Mouse (Mus musculus): Measurements from ENCODE around the gene Cdrt4. TPM values are rescaled to one million over a fixed set of nuclear protein-coding genes. Genes with fewer than 3 reads are reported as not detected.

Gene Cdrt4
- polyA plus RNA-seq, 3 experiments from 2014 or later: not detected

DNA sequence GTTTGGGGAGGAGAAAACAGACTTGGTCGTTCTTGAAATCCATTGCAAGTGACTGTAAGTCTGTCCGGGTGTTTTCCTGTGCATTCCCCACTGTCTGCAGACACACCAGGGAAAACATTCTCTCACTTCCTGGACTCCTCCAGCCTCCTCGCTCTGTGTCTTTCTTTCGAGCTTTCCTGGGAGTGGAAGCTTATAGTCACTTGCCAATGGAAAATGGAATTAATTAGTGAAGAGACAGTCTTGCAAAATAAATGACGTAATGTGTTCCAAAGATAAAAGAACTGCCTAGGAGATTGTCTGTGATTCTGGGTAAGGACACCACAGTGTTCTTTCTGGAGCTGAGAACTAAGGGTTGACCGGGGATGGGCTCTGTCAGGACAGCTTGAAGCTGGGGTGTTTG, 7.5 kb upstream of the Cdrt4 start:
- ATAC-seq: no peak

DNA sequence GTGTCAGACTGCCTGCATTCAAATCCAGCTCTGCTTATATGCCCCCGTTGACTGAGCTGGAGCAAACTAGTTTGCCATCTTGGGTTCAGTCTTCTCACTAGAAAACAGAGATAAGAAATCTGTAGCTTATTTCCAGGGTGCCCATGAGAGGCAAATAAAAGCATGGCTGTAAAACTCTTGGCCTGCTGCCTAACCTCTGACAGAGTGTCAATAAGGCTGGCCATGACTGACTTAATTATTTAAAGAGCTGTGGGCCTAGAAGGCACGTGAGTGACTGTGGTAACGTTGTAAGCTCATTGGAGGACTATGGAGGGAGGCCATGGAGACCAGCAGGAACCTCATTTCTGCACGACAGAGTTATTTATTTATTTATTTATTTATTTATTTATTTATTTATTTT, 5.5 kb upstream of the Cdrt4 start:
- no peak for ATAC-seq

DNA sequence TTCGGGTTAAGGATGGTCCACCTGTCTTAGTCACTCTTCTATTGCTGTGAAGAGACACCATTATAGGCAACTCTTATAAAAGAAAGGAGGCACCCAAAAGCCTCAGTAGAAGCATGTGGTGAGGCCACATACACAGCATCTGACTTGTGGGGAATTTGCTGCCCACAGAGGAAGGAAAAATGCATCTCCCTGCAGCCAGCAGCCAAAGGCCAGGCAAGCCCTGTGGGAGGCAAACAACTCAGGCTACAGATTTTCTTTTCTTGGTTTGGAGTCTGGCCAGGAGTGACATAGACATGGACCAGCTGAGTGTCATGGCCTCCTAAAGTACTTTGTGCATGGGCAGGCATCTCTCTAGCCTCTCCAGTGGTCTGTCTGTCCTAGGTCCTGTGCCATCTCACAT, 1.4 kb upstream of the Cdrt4 start:
- no peak for ATAC-seq

DNA sequence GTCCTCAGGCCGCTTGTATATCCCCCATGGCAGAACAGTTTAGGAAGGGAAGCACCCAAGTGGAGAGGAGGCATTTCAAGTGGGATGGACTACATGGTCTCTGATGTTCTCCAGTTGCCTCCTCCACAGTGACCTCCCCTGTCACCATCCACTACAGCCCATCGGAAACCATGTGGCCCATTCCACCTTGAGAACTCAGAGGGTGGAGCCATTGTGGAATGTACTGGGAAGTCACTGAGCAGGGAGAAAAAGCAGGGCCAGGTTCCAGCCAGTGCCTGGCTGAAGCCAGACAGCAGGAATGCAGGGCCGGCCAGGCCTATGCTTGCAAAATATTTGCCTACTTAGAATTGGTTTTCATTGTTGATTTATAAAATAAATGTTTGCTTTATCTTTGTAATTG, 3.8 kb downstream of the Cdrt4 start:
- ATAC-seq: no peak

DNA sequence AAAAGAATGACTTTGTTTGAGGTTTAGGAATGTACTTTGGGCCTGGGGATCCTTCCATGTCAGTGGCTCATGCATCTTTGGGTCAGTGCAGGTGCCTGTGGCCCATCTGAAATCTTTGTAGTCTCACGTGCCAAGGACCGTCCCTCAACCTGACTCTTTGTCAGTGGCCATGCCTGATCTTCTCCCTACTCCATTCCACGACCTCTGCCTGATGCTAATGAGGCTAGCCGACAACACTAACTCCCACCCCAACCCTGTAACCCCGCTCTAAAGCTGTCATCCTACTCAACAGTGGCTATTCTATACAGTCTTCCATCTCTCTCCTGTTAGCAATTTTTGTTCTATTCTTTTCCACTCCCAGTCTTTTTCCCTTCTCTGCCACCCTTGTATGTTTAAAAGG, 4.2 kb downstream of the Cdrt4 start:
- ATAC-seq: no peak

DNA sequence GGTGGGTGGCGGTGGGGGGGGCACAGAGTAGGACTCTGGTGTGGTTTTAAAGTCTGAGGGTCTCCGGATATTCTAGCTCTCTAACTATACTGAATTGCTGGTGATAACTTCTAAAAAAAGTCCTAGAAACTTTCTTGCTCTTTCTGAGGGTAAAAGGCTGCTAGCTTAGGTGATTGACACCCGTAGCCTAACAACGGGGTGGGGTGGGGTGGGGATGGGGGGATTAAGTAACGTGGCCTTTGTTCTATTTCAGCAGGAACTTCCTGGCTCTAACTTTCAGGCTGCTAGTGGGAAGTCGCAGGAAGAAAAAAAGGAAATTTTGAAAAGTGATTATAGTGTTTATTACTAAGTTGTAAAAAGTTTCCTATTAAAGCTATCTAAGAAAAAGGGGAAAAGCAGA, 4.8 kb downstream of the Cdrt4 start:
- ATAC-seq: no peak

DNA sequence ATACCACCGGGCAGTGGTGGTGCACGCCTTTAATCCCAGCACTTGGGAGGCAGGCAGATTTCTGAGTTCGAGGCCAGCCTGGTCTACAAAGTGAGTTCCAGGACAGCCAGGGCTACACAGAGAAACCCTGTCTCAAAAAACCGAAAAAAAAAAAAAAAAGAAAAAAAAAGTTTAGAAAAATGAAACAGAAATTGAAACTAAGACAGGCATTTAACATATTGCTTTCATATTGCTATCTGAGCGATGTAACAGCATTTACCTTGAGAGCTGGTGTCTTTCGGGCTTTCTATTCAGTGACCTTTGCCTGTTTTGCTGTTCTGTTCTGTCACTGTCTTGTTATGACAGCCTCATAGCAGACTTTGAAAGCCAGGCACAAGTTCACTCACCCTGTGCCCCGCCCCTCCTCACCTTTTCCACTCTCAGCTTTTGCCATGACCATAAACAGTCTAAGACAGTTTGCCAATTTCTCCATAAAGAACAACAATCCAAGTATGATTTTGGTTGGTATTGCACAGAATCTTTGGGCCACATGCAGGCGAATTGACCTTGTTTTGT, 6.7 kb downstream of the Cdrt4 start:
- no peak for ATAC-seq

DNA sequence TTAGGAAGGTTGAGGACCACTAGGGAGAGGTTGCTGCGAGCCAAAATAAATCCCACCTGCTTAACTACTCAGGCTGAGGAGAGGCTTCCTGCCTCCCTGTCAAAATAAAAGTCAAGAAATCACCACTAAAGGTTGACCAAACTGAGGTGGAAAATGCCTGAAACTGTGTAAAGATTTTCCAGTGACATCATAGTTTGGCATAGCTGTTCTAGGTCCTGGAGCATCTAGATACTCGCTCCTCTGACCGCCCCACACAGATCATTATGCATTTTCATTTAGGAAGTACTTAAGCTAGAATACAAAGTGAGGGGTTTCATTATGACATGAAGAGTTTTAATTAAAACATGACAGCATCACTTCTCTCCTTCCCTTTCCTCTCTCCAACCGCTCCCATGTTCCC, 12.3 kb downstream of the Cdrt4 start:
- ATAC-seq: no peak

DNA sequence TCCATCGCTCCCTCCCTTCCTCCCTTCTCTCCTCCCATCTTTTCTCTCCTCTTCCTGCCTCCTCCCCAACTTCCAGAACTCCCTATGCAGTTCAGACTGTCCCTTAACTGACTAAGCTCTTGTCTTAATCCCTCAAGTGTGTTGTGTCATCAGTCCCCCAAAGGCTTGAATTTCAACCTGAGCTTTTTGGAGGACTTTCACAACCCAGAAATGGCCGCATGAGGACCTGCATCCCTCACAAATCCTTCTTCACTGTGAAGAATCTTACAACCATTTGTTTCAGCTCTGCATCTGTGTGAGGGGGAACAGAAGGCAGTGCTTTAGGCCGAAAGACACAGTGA, 15.4 kb downstream of the Cdrt4 start:
- no peak for ATAC-seq

DNA sequence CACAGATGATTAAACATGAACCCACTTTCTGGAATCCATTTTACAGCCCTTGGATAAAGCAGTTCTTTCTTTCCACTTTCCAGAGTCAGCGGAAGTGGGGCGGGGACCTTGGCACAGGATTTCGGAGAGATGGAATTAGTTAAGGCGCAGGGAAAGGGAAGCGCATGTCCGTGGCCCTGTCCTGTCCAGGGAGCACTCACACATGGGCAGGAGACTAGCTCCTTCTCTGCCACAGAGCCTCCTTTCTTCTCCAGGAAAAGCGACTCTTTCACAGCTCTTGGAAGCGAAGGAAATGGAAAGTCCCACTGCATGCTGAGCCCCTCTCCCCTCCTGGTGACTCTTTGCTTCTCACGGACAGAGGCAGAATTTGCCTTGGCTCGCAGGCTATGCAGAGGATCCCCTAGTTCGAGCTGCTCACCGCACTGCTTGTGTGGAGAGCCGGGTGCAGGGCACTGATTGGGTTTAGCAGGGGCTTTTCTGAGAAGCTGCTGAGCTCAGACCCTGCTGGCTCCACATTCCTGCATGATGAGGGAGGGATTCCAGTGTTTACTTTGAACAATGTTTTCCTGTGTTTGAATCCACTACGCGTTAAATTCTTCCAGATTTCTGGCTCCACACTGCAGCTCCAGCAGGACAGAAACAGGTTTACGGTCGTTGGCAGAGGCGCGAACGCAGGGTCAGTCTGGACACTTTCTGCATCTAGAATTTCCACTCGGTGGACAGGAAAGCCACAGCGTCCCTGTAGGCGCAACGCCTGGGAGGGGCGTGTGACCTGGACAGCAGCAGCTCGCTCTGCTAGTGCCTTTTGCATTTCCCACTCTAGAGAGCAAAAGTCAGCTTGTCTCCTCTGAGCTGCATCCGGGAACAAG, 16.0 kb downstream of the Cdrt4 start:
- ATAC-seq: no peak

DNA sequence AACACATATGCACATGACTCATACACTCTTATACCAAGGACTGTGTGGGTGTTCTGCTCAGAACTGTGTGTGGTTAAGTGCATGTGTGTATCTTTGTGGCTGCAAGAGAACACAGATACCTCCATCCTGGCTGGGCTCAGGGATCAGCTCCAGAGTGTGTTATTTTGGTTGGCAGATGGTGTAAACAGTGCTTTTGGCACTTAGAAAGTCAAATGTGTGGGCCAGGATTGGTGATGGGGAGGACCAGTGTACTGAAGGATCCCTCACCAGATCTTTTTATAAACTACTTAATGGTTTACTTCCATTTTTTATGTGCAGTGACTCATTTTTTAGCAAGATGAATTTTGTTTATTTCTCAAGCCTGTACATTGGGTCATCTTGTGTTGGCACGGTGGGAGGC, 26.2 kb downstream of the Cdrt4 start:
- no peak for ATAC-seq

DNA sequence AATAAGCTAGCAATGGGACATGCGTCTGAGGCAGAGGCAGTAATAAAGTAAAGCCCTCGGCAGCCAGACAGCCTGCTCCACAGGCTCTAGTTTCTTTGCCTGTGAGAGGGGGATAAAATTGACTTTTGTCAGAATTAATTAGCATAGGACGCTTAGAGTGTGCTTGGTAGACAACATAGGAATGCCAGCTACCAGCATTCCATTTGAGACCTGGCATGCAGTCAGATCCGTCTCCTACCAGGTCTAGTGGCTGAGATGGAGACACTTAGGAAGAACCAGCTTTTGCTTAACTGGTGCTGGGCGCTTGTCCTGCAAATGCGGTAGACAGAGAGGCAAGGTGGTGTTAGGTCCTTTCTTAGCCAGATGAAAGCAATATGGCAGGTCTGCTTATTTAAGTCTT, 27.9 kb downstream of the Cdrt4 start:
- no peak for ATAC-seq

DNA sequence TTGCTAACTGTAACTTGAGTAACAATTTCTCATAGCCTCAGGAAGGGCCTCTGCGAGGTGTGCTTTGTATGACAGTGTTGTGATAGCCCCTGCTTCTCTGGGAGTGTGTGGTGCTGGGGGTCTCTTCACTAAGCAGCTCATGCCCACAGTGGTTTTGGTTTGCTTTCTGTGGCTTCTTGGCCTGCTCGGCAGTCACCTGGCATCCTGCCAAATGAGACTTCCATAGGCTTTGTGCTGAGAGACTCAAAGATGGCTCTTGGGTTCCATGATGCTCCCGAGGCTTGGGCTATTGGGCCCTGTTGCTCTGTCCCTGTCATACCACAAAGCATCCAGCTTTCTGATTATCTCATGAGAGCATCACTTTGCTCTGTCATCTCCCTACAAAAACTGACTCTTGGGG, 30.7 kb downstream of the Cdrt4 start:
- no peak for ATAC-seq

DNA sequence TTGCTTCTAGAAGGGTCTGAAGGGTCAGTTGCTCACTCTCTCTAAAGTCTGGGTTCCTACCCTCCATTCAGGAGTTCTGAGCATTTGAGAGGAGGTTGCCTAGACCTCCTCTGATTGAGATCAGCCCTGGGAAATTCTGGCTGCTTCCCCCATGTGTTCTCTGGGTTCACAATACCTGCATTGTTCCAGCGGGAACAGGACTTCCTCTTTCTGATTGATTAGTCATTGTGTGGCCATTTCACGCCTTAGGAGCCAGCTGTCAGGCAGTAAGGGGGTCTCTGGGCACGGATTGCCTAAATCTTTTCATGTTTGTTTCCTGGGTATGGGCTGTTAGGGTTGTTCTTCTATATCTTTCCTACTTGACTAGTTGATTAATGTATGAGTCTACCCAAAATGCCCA, 32.8 kb downstream of the Cdrt4 start:
- ATAC-seq: no peak

DNA sequence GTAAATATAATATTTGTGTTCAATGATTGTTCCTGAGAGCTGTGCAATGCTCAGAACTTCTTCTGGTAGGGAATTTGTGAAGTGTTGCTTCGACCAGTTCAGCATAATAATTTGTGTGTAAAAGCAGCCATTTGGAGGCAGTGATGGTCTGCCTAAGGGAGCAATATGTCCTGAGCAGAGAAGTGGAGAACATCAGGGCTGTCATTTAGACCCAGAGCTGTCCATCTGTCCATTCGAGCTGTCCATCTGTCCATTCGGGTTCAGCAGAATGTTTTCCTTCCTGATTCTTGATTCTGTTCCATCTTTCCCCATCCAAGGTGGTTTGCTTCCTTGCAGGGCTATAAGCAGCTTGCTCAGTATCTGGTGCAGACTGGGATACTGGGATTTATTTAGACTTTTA, 33.4 kb downstream of the Cdrt4 start:
- ATAC-seq: no peak

DNA sequence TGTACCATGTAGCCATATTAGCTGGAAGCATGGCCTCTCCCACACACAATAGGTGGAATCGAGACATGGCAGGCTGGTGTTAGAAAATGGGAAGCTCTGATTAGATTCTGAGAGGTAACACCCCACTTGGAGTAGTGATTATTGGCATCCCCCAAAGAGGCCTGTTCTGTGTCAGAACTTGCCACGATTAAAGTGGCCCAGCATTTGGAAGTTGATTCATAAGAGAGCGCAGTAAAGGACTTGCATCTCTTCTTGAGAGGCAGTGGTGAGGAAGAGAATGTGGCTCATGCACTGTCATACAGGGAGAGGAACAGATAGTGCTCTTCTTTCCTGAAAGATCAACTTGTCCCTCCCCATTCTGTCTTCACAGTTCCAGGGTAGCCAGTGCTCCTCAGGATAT, 34.1 kb downstream of the Cdrt4 start:
- ATAC-seq: no peak

DNA sequence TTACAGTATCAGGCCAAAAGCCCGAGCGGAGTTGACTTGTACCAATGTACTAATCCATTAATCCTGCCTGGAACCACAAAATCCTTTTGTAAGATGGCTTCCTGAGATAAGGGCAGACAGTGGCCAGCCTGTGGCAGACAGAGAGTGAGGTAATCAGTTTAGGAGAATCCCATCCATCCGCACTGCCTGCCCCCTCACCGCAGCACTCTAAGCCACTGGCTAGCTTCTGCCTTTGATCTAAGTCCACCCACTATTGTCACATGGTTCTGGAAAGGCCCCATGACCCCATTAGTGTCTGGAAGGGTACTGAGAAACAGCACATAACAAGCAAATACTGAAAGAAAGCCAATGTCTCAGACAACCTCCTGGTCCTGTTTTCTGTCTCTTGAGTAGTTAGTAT, 35.6 kb downstream of the Cdrt4 start:
- ATAC-seq: no peak

DNA sequence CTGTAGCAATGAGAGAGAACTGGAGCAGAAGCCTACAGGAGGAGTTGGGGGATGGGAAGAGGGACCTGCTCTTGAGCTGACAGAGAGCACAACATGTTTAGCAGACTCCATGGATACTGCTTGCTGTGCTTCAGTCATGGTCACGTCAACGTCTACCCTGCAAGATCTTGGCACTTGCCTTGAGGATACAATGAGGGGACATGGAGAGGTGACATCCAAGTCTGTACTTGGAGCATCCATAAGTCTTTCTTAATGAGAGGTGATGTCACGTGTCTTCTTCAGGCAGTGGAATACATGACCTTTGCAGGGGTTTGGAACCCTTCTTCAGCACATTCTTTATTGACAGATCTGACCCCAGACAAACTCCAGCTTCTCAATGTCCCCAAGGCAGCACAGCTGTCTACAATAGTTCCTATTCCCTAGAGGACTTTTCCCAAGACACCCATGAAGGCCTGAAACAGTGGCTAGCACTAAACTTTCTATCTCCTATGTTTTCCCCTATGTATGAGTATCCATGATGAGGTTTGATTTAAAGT, 39.2 kb downstream of the Cdrt4 start:
- no peak for ATAC-seq

DNA sequence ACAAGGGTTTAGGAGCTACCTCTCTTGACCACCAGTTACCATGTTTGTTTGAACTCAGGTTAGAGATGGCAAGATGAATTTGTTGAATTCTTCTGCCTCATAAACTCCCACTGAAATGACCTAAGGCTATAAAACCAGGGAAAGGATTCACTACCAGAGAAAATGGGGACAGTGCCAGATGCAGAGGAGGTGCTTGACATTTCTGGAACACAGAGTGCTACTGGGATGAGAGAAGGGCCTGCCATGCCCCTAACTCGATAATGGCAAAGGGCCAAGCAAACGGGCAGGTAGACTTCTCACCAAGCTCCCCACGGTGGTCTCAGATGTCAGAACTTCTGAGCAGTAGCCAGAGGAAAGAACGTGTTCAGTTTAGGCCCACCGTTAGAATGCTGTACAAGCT, 39.8 kb downstream of the Cdrt4 start:
- ATAC-seq: no peak

DNA sequence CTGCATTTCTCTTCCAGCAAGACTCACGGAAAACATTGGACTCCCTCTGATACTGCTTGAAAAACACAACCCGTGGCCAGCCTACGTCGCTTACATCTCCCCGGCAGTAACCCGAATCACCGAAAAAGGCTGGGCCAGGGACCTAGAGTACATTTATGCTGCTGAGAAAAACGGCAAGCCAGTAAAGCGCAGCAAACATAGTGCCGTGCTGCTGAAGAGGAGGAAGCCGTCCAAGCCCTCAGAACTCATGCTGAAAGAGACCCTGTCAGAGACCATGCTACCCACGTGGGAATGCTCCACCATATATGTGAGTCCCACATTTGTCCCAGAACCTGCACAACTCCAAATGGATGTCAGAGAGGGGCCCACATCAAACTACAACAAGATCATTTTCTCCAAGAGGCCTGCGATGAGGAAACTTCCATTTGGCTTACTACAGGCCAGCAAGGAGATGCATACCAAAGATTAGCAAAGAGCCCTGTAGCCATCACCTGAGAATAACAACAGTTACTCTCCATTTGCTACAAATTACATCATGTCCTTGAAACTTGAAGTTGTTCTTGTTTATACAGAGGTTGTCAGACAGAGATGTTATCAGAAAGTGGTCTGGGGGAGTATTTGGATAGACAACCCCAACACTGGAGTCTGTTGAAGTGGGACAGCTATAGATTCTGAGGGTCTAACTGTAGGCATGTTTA, 41.7 kb downstream of the Cdrt4 start:
- no peak for ATAC-seq

DNA sequence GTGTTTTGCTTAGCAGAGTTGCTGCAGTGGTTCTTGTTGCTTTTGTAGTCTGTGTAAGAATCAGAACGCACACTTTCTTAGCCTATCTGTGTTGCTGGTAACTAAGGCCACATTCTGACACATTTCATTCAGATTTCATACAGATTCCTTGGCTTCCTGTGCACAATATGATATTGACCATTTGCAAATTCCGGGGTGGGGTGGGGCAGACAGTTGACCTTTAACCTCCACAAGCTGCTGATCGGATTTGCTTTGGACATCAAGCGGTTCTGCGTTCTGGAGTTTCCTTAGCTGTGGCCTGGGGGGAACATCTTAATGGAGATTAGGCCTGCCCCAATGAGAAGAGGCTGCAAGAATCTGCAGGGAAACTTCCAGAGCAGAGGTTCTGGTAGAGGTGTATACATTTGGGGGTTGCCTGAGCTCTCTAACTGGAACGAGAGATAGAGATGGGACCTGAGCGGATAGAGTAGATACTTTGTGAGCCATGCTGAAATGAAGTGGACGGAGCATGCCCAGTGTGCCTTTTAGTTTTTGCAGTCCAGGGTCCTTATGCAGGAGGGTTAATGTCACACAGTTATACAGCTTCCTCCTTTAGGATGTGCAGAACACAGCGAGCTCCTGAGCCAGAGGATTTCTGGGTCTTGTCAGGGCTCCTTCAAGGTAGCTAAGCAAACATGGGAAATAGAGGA, 44.2 kb downstream of the Cdrt4 start:
- ATAC-seq: no peak

DNA sequence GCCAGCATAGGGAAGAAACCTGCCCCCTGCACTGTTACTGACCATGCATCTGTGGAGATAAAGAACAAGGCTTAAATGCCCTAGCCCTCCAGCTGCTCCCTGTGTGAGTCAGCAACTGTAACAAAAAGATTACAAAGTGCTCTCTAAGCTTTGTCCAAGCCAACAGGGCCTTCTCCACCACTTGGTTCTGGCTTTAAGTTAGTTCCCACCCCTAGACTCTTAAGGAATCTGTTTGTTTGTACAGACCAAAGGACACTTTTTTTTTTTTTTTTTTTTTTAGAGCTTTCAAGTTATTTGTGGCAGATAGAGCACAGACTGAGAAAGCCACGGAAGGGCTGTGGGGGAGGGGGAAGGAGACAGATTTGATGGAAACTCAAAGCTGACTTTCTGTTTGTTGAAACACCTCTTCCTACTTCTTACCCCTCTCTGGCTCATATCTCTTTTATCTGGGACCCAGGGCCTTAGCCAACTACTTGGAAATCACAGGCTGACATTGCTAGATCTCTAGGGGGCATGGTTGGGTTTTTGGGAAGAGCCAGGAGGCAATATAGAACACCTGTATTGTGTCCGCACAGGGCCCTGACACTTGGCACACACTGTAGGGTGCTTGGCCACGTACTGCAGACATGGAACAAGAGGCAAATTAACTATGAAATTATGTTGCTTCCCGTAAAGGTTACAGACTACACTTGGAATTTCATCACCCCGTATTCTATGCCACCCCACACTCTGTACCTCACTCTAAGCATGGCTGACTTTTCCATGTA, 44.9 kb downstream of the Cdrt4 start:
- no peak for ATAC-seq

DNA sequence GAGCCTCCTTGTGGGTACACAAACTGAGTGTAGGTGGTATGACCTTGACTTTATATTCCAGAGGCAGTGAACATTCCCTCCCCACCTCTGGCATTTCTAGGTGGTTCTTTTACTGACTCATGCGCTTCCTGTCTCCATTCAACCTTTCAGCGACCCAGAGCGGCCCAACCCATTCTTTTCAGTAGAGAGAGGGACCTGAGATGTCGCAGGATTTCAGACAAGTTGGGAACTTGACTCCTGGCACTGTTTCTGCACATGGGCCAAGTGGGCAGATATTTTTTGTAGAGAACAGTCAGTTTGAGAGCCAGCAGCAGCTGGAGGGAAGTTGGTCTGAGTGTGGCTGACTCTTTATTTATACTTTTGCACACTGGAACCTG, 45.5 kb downstream of the Cdrt4 start:
- no peak for ATAC-seq
